Mouse (Mus musculus) CH12.LX (cell line): ENCODE measurements around the gene Wdr5. TPM values are rescaled to one million over a fixed set of nuclear protein-coding genes. Genes with fewer than 3 reads are reported as not detected.
A peak's percentile ranks its signal among the peaks of the same experiment; 100 is the strongest.

Experiments used
- DNase-seq: peaks from one replicate; pipeline ENCODE4 v3.0.0-alpha.2; 2013; ENCODE audit errors: extremely low read depth
- H3K27ac ChIP-seq: 2 replicates; pipeline ENCODE4 v1.5.1; 2012; ENCODE audit warnings: low read depth, mild to moderate bottlenecking, control low read depth, moderate library complexity; ENCODE audit not compliant: insufficient read depth
- H3K27me3 ChIP-seq: replicated peaks from 2 replicates; pipeline ENCODE3; 2012; ENCODE audit warnings: inconsistent platforms
- H3K36me3 ChIP-seq, 2 experiments: replicated peaks in 1 of 2; 2 replicates each; pipeline versions ENCODE3 to v1.6.1; 2012; ENCODE audit warnings: inconsistent platforms in 1 of 2, low read length in 1 of 2, mild to moderate bottlenecking in 1 of 2, mixed read lengths in 1 of 2, moderate library complexity in 1 of 2; ENCODE audit not compliant: control insufficient read depth in 1 of 2, insufficient read depth in 1 of 2
- H3K4me1 ChIP-seq, 2 experiments: 2 replicates each; pipeline ENCODE4 v1.6.1; 2012; ENCODE audit warnings: inconsistent platforms in 1 of 2, moderate library complexity in 1 of 2; ENCODE audit not compliant: insufficient read depth in 2 of 2, control insufficient read depth in 1 of 2
- H3K4me2 ChIP-seq: 2 replicates; pipeline ENCODE4 v1.6.1; 2012; ENCODE audit warnings: low read depth, mild to moderate bottlenecking, control low read depth; ENCODE audit not compliant: poor library complexity, insufficient read depth, severe bottlenecking
- H3K4me3 ChIP-seq, 3 experiments: fragments of 150-350 bp in 1 of 3; sonication (generic) in 1 of 3; replicated peaks in 1 of 3; 2 replicates each; pipeline versions ENCODE3 to v1.5.1; 2011 to 2012; ENCODE audit warnings: low read depth in 2 of 3, low read length in 2 of 3, mild to moderate bottlenecking in 2 of 3, moderate library complexity in 2 of 3, control low read depth in 1 of 3, improper control_type of control experiment in 1 of 3, inconsistent platforms in 1 of 3, mixed read lengths in 1 of 3; ENCODE audit not compliant: poor library complexity in 1 of 3
- H3K79me2 ChIP-seq: replicated peaks from 2 replicates; pipeline ENCODE4 v1.6.1; 2012; ENCODE audit warnings: mild to moderate bottlenecking, moderate library complexity; ENCODE audit not compliant: control insufficient read depth, poor library complexity, insufficient read depth, severe bottlenecking; ENCODE audit errors: extremely low read depth
- H3K9ac ChIP-seq: 2 replicates; pipeline ENCODE4 v1.6.1; 2012; ENCODE audit warnings: low read depth, mild to moderate bottlenecking, control low read depth, moderate library complexity; ENCODE audit not compliant: insufficient read depth
- H3K9me3 ChIP-seq: replicated peaks from 2 replicates; pipeline ENCODE3; 2012; ENCODE audit warnings: low read length, inconsistent platforms, mixed read lengths
- BHLHE40 ChIP-seq: IDR thresholded peaks from 2 replicates; pipeline ENCODE4 v1.6.1; 2011; ENCODE audit warnings: mild to moderate bottlenecking, low read depth, low read length, improper control_type of control experiment
- CHD1 ChIP-seq: IDR thresholded peaks from 2 replicates; pipeline ENCODE4 v1.6.1; 2012; ENCODE audit warnings: low read depth, low read length, improper control_type of control experiment, inconsistent platforms
- CHD2 ChIP-seq: IDR thresholded peaks from 2 replicates; pipeline ENCODE4 v1.6.1; 2011; ENCODE audit warnings: low read length, improper control_type of control experiment
- CTCF ChIP-seq, 2 experiments: IDR thresholded peaks in 1 of 2; conservative IDR thresholded peaks in 1 of 2; 2 replicates each; pipeline ENCODE4 v1.5.1; 2011 to 2012; ENCODE audit warnings: low read depth in 2 of 2, low read length in 2 of 2, improper control_type of control experiment in 1 of 2, inconsistent platforms in 1 of 2, mild to moderate bottlenecking in 1 of 2, moderate library complexity in 1 of 2
- ELF1 ChIP-seq: IDR thresholded peaks from 2 replicates; pipeline ENCODE4 v1.6.1; 2014; ENCODE audit warnings: low read depth, mild to moderate bottlenecking, inconsistent platforms, low read length, improper control_type of control experiment
- EP300 ChIP-seq: IDR thresholded peaks from 2 replicates; pipeline ENCODE4 v1.6.1; 2011; ENCODE audit warnings: low read length, improper control_type of control experiment
- HCFC1 ChIP-seq: IDR thresholded peaks from 2 replicates; pipeline ENCODE4 v1.6.1; 2012; ENCODE audit warnings: low read depth, mild to moderate bottlenecking, inconsistent platforms, low read length, improper control_type of control experiment
- IRF4 ChIP-seq: IDR thresholded peaks from 2 replicates; pipeline ENCODE4 v1.6.1; 2014; ENCODE audit warnings: low read depth, mild to moderate bottlenecking, inconsistent platforms, low read length, improper control_type of control experiment
- JUN ChIP-seq: IDR thresholded peaks from 2 replicates; pipeline ENCODE4 v1.6.1; 2011; ENCODE audit warnings: low read depth, mild to moderate bottlenecking, low read length, improper control_type of control experiment, moderate library complexity; ENCODE audit not compliant: insufficient read depth
- JUND ChIP-seq: conservative IDR thresholded peaks from 2 replicates; pipeline ENCODE4 v1.6.1; 2011; ENCODE audit warnings: low read depth, low read length, improper control_type of control experiment
- KAT2A ChIP-seq: IDR thresholded peaks from 2 replicates; pipeline ENCODE4 v1.6.1; 2012; ENCODE audit warnings: low read length, improper control_type of control experiment, inconsistent platforms; ENCODE audit not compliant: insufficient replicate concordance
- MAFK ChIP-seq: IDR thresholded peaks from 2 replicates; pipeline ENCODE4 v1.6.1; 2011; ENCODE audit warnings: low read length, improper control_type of control experiment; ENCODE audit not compliant: insufficient replicate concordance
- MAX ChIP-seq: IDR thresholded peaks from 2 replicates; pipeline ENCODE4 v1.6.1; 2011; ENCODE audit warnings: low read length, improper control_type of control experiment
- MEF2A ChIP-seq: IDR thresholded peaks from 2 replicates; pipeline ENCODE4 v1.6.1; 2014; ENCODE audit warnings: low read depth, mild to moderate bottlenecking, inconsistent platforms, low read length, improper control_type of control experiment, borderline replicate concordance
- MXI1 ChIP-seq: IDR thresholded peaks from 2 replicates; pipeline ENCODE4 v1.6.1; 2011; ENCODE audit warnings: mild to moderate bottlenecking, low read depth, low read length, improper control_type of control experiment
- MYC ChIP-seq: IDR thresholded peaks from 2 replicates; pipeline ENCODE4 v1.6.1; 2011; ENCODE audit warnings: low read depth, mild to moderate bottlenecking, improper control_type of control experiment, low read length
- NELFE ChIP-seq: IDR thresholded peaks from 2 replicates; pipeline ENCODE4 v1.6.1; 2011; ENCODE audit warnings: low read depth, low read length, improper control_type of control experiment
- NRF1 ChIP-seq: IDR thresholded peaks from 2 replicates; pipeline ENCODE4 v1.6.1; 2014; ENCODE audit warnings: low read depth, mild to moderate bottlenecking, inconsistent platforms, low read length, improper control_type of control experiment, moderate library complexity
- PAX5 ChIP-seq: IDR thresholded peaks from 2 replicates; pipeline ENCODE4 v1.6.1; 2012; ENCODE audit warnings: low read length, inconsistent platforms, mixed read lengths
- POLR2AphosphoS2 ChIP-seq: IDR thresholded peaks from 2 replicates; pipeline ENCODE4 v1.6.1; 2011; ENCODE audit warnings: low read depth, low read length, improper control_type of control experiment
- RAD21 ChIP-seq: IDR thresholded peaks from 2 replicates; pipeline ENCODE4 v1.6.1; 2011; ENCODE audit warnings: low read depth, mild to moderate bottlenecking, low read length, improper control_type of control experiment, moderate library complexity
- RCOR1 ChIP-seq: conservative IDR thresholded peaks from 2 replicates; pipeline ENCODE4 v1.6.1; 2012; ENCODE audit warnings: low read depth, mild to moderate bottlenecking, inconsistent platforms, low read length, improper control_type of control experiment
- TBP ChIP-seq: conservative IDR thresholded peaks from 2 replicates; pipeline ENCODE4 v1.6.1; 2011; ENCODE audit warnings: low read depth, low read length, improper control_type of control experiment
- TCF12 ChIP-seq: IDR thresholded peaks from 2 replicates; pipeline ENCODE4 v1.6.1; 2014; ENCODE audit warnings: low read depth, mild to moderate bottlenecking, inconsistent platforms, low read length, improper control_type of control experiment
- UBTF ChIP-seq: IDR thresholded peaks from 2 replicates; pipeline ENCODE4 v1.6.1; 2012; ENCODE audit warnings: low read depth, mild to moderate bottlenecking, inconsistent platforms, low read length, improper control_type of control experiment, moderate library complexity
- USF2 ChIP-seq: conservative IDR thresholded peaks from 2 replicates; pipeline ENCODE4 v1.6.1; 2011; ENCODE audit warnings: low read depth, low read length, improper control_type of control experiment
- ZC3H11A ChIP-seq: IDR thresholded peaks from 2 replicates; pipeline ENCODE4 v1.6.1; 2012; ENCODE audit warnings: low read depth, mild to moderate bottlenecking, inconsistent platforms, low read length, improper control_type of control experiment
- dilution Hi-C: fragments of 300-500 bp; cut with MboI; formaldehyde crosslinking; loops from 2 replicates; pipeline ENCODE4 v1.14.3; 2020; ENCODE audit warnings: low sequenced_read_pairs; ENCODE audit not compliant: extremely low pct_unique_long_range_greater_than_20kb, extremely low pct_ligation_motif_present
- in situ Hi-C: fragments of 300-500 bp; cut with MboI; formaldehyde crosslinking; loops from 3 replicates; pipeline ENCODE4 v1.14.3; 2019; ENCODE audit warnings: low sequenced_read_pairs, low pct_ligation_motif_present, low pct_unique_long_range_greater_than_20kb, mixed read lengths
- polyA plus RNA-seq: library from polyadenylated mRNA; unstranded; fragments of >175 nt; gene quantifications from 2 replicates; pipeline ENCODE4 v1.2.1, GENCODE M21; 2012; ENCODE audit warnings: low read depth; ENCODE audit not compliant: insufficient read length
- total RNA-seq, 2 experiments: library from RNA; depleted of rRNA; stranded (reverse); fragments of 300-350 nt in 1 of 2; fragments of >200 nt in 1 of 2; gene quantifications; 2 replicates each; pipeline ENCODE4 v1.2.3; 2012 to 2014

The Wdr5 gene
- total and polyA plus RNA-seq, 3 experiments = 33.9 to 56.0 (median 54.8) TPM

GRCm38 (mm10) chr2:27474621-27475484 is 40.1 kb upstream of the Wdr5 start:
- H3K9ac ChIP-seq = peak overlapping the region; percentile 68
- dilution Hi-C loops = no loop called here
- no peaks in the 10 kb centered on the region for H3K9me3 ChIP-seq
- H3K27ac ChIP-seq = no peak overlapping the region; the same call in 1 of the 2 replicates
- H3K4me1 ChIP-seq = peaks cover 18 to 53% of the 10 kb centered on the region in 2 experiments
- peak overlapping the region; percentile 71 for H3K4me2 ChIP-seq
- in situ Hi-C loops = no loop called here
- peak overlapping the region; percentile 64 to 91 (median 72) for H3K4me3 ChIP-seq
- TF ChIP-seq UBTF (0 out of 2 replicates have a peak, but pooled peaks have one; percentile 55), NRF1 (peak; percentile 44; the same call in 1 of the 2 replicates), JUN (no peak), RAD21 (no peak), EP300 (no peak), PAX5 (no peak), NELFE (no peak), TBP (no peak)
- H3K27me3 ChIP-seq = no peaks in the 10 kb centered on the region
- peaks cover 0 to 15% of the 10 kb centered on the region in 2 experiments for H3K36me3 ChIP-seq
- H3K79me2 ChIP-seq = no peaks in the 10 kb centered on the region; the same call in 1 of the 2 replicates
- no peak for DNase-seq

DNA sequence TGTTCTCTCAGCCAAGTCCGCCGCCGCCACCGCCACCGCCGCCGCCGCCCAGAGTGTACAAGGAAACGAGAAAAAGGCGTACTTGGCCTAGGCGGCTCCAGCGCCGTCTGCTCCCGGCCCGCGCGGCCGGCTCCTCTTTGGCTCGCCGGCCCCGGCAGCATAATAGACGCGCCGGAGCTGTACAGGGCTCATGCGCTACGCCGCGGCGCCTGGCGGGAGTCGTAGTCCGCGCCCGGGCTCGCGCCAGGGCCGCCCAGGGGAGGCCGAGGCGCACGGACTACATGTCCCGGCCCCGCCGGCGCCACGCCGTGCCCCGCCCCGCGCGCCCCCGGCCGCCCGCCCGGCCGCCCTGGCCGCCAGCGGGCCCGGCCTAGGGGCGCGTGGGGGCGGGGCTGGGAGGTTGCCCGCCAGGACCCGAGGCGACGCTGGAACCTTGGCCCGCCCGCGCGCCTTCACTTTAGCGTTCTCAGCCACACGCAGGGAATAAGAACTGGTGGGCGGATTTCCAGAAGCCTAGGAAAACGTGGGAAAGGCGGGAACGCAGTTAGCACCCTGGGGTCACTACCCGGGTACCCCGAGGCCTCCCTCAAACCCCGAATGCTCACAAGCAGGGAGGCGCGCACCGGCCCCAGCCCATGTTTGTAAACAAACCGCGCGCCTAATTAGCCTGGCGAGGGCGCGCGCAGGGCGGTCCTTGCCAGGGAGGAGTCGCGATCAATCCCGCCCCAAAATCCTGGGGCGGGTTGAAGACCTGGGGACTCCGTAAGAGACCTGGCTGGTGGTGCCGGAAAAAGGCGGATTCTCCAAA is 39.3 kb upstream of the Wdr5 start:
- Histone ChIP-seq H3K27ac (no peak overlapping the region; the same call in 1 of the 2 replicates), H3K9me3 (no peaks in the 10 kb centered on the region), H3K36me3 (peaks cover 0 to 15% of the 10 kb centered on the region in 2 experiments), H3K4me1 (peaks cover 11 to 52% of the 10 kb centered on the region in 2 experiments), H3K9ac (peak overlapping the region; percentile 92), H3K79me2 (no peaks in the 10 kb centered on the region; the same call in 1 of the 2 replicates), H3K27me3 (no peaks in the 10 kb centered on the region), H3K4me2 (peak overlapping the region; percentile 95), H3K4me3 (peak overlapping the region; percentile 66 to 91 (median 72))
- in situ Hi-C loops (no loop called here), dilution Hi-C loops (no loop called here)
- peak; percentile 77 for DNase-seq
- TF ChIP-seq MEF2A (no peak), USF2 (no peak), CTCF (conservative IDR thresholded peaks at IDR 0.05 in 1 of 2, IDR thresholded peaks at IDR 0.05 in 1 of 2; ENCODE audit: low read depth in 2 of 2, low read length in 2 of 2) (no peak), IRF4 (peak; percentile 22; the same call in 1 of the 2 replicates), TCF12 (peak; percentile 58; the same call in 1 of the 2 replicates), NELFE (peak; percentile 83), BHLHE40 (no peak), ZC3H11A (no peak), EP300 (no peak), HCFC1 (peak; percentile 86), MXI1 (no peak; the same call in 1 of the 2 replicates), NRF1 (peak; percentile 79), CHD2 (no peak), ELF1 (no peak), KAT2A (peak; percentile 76; the same call in 1 of the 2 replicates), MAFK (no peak), TBP (no peak), RCOR1 (no peak), RAD21 (no peak), POLR2AphosphoS2 (no peak), CHD1 (no peak), MAX (no peak), JUND (no peak), MYC (no peak), JUN (no peak)
